Mouse (Mus musculus) B cell, adult (primary cell): Measurements from ENCODE around the gene Nek3. TPM values are rescaled to one million over a fixed set of nuclear protein-coding genes. Genes with fewer than 3 reads are reported as not detected.

ENCODE experiments used
- total RNA-seq: library from RNA; stranded (reverse); gene quantifications from 4 replicates; pipeline ENCODE4 v1.2.4, GENCODE M21; 2023; ENCODE audit not compliant: inconsistent age

The Nek3 gene
- 4.6 to 6.4 TPM (median 5.3 TPM) in 4 replicates for total RNA-seq

DNA sequence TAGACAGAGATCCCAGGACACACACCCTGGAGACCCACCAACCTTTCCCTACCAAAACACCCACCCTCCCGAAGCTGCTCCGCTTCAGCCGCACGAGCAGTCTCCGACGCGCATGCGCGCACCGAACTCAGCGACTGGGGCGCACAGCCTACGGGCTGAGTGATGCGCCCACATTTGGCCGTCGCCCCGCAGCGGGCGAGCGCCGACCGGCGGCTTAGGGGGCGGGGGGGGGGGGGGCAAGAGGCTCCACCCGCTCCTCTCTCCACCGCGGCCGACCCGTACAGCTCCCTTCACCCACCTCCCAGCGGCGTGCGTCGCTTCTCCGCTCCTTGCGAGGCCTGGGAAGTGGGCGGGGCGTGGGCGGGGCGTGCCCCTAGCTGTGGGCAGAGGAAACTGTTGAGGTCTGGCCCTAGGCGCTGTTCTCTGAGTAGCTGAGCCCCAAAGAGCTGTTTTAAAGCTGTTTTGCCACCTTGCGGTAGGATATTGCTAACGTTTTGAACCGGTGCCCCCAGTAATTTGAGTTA is at the start of gene Nek3:
Nek3 (minus strand) TSS at position 356 of the 524 bp plus-strand sequence.

DNA sequence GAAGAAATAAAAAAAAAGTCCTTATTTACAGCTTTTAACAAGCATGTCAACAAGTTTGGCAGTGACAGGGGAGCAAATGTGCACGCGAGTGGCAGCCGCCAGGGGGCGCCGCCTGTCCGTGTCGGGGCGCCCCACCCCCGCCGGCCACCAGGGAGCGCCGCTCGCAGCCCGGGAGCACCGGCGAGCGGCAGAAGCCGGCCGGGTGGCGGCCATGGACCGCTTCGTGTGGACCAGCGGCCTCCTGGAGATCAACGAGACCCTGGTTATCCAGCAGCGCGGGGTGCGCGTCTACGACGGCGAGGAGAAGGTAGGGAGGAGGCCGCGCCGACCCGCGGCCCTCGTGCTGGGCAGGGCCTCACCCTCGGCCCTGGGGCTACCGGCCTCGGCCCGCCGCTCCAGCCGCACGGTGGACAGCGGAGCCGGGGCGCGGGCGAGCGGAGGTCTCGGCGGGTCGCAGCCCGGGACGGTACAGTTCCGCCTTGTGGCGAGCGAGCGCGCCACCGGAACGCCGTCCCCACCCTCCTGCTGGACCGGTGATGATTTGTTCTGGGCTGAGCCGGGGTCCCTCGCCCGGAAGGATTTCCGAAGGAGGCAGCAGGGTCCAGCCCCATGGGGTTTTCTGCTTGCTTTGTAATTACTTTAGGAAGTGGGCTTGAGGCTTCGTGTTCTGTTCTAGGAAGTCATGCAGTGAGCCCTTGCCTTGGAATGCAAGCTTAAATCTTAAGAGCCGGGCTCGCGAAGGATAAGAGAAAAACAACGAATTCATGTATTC is 26.6 kb upstream of the Nek3 start, which contains the start of gene Vps36:
Vps36 (plus strand) TSS at position 150 of the 772 bp plus-strand sequence.

GRCm38 (mm10) chr8:22185431-22186397 is 19.5 kb upstream of the Nek3 start, which contains the start of gene Ckap2:
Ckap2 (minus strand) TSS chr8:22185819.

DNA sequence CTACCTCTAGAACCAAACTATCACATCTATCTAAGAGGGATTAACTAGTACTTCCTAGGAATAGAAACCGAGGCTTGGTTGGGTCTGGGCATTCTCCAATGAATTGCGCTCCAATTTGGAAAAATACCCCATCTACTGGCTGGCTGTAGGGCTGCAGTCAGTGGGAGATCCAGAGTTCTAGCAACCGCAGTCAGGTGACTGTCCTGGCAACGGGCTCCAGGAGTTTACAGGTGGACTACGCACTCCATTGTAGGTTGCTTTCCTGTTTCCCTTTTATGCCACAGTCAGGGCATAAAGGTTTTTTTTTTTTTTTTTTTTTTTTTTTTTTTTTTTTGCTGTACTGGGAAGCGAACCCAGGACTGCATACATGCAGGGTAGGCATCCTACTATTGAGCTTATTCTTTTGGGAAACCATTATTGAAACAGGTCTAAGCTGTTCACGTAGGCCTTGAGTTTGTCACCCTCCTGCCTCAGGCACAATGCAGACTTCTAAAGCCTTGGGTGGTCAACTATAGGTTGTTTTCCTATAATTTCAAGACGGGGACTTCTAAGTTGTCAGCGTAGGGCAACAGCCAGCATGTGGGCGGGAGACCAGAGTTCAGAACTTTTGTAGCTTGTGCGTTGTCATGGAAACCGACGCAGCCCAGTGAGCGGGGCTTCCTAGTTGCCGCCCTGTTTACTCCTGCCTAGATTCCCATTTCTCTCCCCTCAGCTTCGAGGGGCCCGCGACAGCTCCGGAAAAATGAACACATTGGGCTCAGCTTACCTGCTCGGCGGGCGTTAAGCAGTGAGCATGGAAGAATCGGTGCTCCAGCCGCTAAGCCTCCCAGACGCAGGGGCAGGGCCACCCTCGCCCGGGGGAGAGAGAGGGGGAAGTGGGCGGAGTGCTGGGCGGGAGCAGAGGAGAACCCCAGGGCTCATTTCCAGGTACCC is 41.7 kb downstream of the Nek3 start, which contains the start of gene Nek5:
Nek5 (minus strand) TSS at position 834 of the 933 bp plus-strand sequence.

Other genes with a start within 250 kb of the Nek3 start
- gene Defb15, start 233.7 kb downstream of the Nek3 start, total RNA-seq, result not detected in 4 replicates
- not detected in 4 replicates for gene Defb35, start 228.1 kb downstream of the Nek3 start, total RNA-seq
- not detected in 4 replicates for gene Defb13, start 219.7 kb downstream of the Nek3 start, total RNA-seq
- not detected in 4 replicates for gene Fam90a1a, start 207.7 kb downstream of the Nek3 start, total RNA-seq
- not detected in 4 replicates for gene Ccdc70, start 196.7 kb downstream of the Nek3 start, total RNA-seq
- gene Atp7b, start 106.1 kb downstream of the Nek3 start, total RNA-seq, result 0.19 to 0.58 TPM (median 0.36 TPM) in 4 replicates
- 14.8 to 24.1 TPM (median 20.4 TPM) in 4 replicates for gene Alg11, start 105.7 kb downstream of the Nek3 start, total RNA-seq
- not detected in 4 replicates for gene Nek5, start 41.4 kb downstream of the Nek3 start, total RNA-seq
- 1.7 to 2.7 TPM (median 2.1 TPM) in 4 replicates for gene Ckap2, start 19.4 kb upstream of the Nek3 start, total RNA-seq
- 24.5 to 32.8 TPM (median 27.5 TPM) in 4 replicates for gene Vps36, start 26.4 kb upstream of the Nek3 start, total RNA-seq
- 0.18 to 0.55 TPM (median 0.45 TPM) in 4 replicates for gene Thsd1, start 60.9 kb upstream of the Nek3 start, total RNA-seq
- gene Tpte, start 117.0 kb upstream of the Nek3 start, total RNA-seq, result not detected in 4 replicates
- 5.8 to 7.7 TPM (median 6.9 TPM) in 4 replicates for gene Slc25a15, start 232.2 kb upstream of the Nek3 start, total RNA-seq
- 9.0 to 11.9 TPM (median 10.9 TPM) in 4 replicates for gene Mrps31, start 244.9 kb upstream of the Nek3 start, total RNA-seq